Mouse (Mus musculus) CD4-positive, CD25-positive, alpha-beta regulatory T cell, adult 4 months (primary cell): Measurements from ENCODE around the gene Tmem185b. TPM values are rescaled to one million over a fixed set of nuclear protein-coding genes. Genes with fewer than 3 reads are reported as not detected.

Source experiments
- ATAC-seq: one replicate; pipeline ENCODE4 v1.8.0; 2017
- polyA plus RNA-seq, 2 experiments: library from polyadenylated mRNA; unstranded; fragments of 100-300 nt; shearing (Covaris generic); gene quantifications; one replicate each; pipeline ENCODE4 v1.2.1; 2017

Tmem185b gene
- polyA plus RNA-seq, 2 experiments from 2014 or later: 24.9 to 25.4 TPM

GRCm38 (mm10) chr1:119540836-119541557 is 15.0 kb downstream of the Tmem185b start:
- no peak for ATAC-seq

- ATAC-seq: no peak
These were observed 15.6 kb downstream of the Tmem185b start for GRCm38 (mm10) chr1:119541570-119541969.

GRCm38 (mm10) chr1:119543316-119543715 is 17.4 kb downstream of the Tmem185b start:
- ATAC-seq: no peak

GRCm38 (mm10) chr1:119544611-119545155 is 18.7 kb downstream of the Tmem185b start:
- ATAC-seq: no peak

GRCm38 (mm10) chr1:119545164-119545563 is 19.2 kb downstream of the Tmem185b start:
- no peak for ATAC-seq

GRCm38 (mm10) chr1:119545671-119546070 is 19.7 kb downstream of the Tmem185b start:
- ATAC-seq: no peak

- ATAC-seq: no peak
These were observed 20.5 kb downstream of the Tmem185b start for GRCm38 (mm10) chr1:119546490-119546889.

GRCm38 (mm10) chr1:119548668-119549326 is 22.8 kb downstream of the Tmem185b start:
- peak; percentile 94 for ATAC-seq

- ATAC-seq: no peak
These were observed 23.3 kb downstream of the Tmem185b start for GRCm38 (mm10) chr1:119549327-119549689.

- ATAC-seq: no peak
These were observed 24.1 kb downstream of the Tmem185b start for GRCm38 (mm10) chr1:119550064-119550463.

- ATAC-seq: no peak
These were observed 25.7 kb downstream of the Tmem185b start for GRCm38 (mm10) chr1:119551651-119552050.

- ATAC-seq: no peak
These were observed 29.7 kb downstream of the Tmem185b start for GRCm38 (mm10) chr1:119555651-119556050.

- no peak for ATAC-seq
These were observed 31.9 kb downstream of the Tmem185b start for GRCm38 (mm10) chr1:119557641-119558395.

GRCm38 (mm10) chr1:119565531-119565930 is 39.6 kb downstream of the Tmem185b start:
- no peak for ATAC-seq

- ATAC-seq: no peak
These were observed 44.2 kb downstream of the Tmem185b start for GRCm38 (mm10) chr1:119570134-119570533.

Other genes starting within 250 kb of the Tmem185b start
- not detected for gene Inhbb, start 103.9 kb upstream of the Tmem185b start, polyA plus RNA-seq
- 10 to 100 TPM in 1 of 2 experiments, 1 to 10 TPM in 1; 9.9 to 11.8 TPM for gene Ralb, start 21.4 kb upstream of the Tmem185b start, polyA plus RNA-seq
- gene Epb41l5, start 122.8 kb downstream of the Tmem185b start, polyA plus RNA-seq: 1 to 10 TPM in 1 of 2 experiments, under 1 TPM in 1; 0.96 to 1.4 TPM